Mouse (Mus musculus) retina, adult 2 months (tissue): Measurements from ENCODE around the gene Tut4.

Experiments used
- DNase-seq: peaks from one replicate; pipeline ENCODE4 v3.0.0-alpha.2; 2012; ENCODE audit warnings: low read depth, low spot score

Gene Tut4

GRCm38 (mm10) chr4:108459231-108460155, at the start of gene Tut4:
Tut4 (plus strand) TSS chr4:108459426.
- DNase-seq: peak; percentile 70

DNA sequence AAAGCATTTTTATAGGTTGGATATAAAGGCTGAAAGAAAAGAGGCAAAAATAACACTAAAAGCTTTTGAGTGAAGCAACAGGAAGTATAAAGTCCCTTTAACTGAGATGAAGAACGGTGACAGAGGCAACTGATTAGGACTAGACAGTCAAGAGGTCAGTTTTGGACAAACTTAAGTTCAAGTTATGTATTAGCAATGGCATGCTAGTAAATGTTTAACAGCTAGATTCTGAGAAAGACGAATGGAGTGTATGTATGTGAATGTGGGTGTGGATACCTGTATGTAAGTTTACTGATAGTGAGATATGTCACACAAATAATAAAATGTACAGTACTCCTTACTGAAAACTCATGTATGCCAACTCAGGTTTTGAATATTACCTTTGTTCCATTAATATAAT, 34.6 kb upstream of the Tut4 start:
- DNase-seq: no peak

DNA sequence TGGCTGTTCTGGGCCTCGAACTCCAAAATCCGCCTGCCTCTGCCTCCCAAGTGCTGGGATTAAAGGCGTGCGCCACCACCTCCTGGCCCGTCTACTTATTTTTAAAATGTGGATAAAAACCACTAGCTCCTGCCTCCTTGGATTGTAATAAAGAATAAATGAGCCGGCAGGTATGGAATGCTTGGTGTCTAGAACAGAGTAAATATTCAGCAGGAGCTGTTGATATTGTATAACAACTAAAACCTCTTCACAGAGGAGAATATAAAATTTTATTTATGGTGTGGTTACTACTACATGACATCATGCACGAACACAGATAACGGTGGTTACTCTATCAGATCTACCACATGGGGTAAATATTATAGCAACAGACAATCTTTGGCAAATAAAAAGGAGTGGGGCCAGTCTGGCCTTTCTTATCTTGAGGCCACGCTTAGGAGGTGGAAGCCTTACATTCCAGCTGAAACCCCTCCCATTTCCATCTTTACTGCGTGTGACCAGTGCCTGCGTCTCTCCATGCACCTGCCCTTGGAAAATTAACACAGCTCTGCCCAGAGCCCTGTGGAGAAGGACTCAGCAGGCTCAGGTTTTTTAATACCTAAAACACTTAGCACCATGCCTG, 31.4 kb upstream of the Tut4 start:
- no peak for DNase-seq

DNA sequence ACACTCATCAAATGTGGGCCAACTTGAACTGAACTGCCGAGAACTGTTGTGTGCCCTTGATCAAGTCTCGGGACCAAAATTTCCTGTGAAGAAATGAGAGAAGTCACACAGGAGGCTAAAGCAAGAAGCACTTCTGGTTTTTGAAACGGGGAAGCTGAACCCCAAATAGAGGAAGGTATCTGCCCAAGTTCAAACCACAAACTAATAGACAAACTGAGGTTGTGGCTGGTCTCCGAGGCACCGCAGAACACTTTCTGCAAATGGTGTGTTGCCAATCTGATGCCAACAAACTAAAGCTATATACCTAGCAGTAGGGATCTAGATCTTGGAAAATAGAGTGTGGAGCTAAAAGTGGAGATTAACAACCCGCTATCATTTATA, 30.9 kb upstream of the Tut4 start:
- no peak for DNase-seq

DNA sequence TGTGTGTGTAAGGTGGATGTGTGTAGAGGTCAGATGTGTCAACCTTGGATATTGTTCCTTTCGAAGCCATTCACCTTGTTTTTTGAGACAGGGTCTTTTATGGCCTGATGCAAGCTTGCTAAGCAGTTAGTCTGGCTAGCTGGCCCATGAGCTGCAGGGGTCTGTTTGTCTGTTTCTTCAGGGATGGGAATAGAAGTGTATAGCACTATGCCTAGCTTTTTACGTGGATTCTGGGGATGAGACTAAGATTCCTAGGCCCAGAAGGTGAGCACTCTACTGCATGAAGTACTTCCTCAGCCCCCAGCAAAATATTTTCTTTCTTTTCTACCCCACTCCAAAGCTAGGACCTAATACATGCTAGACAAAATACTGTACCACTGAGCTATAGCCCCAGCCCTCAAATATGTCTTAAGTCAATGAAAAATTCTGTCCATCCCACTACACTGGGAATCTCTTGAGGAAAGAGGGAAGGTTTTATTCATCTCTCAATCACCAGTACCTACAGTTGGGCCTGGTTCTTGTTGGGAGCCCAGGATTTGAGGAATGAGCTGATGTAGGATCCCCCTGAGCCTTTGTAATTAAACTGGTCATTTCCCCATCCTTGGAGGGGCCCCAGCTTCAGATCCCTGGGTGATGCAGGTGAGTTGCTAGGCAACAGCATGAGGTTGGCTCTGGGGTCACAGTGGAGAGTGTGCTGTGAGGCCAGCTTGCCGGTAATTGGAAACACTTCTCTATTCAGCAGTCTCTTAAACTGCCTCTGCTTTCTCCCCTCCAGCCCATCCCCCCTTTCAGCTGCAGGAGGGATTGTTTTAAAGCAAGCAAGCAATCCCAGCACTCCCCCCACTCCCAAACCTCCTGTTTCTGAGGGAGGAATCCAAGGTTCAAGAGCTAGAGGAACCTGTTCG, 28.3 kb upstream of the Tut4 start:
- no peak for DNase-seq

GRCm38 (mm10) chr4:108431561-108431936, 27.7 kb upstream of the Tut4 start:
- no peak for DNase-seq

DNA sequence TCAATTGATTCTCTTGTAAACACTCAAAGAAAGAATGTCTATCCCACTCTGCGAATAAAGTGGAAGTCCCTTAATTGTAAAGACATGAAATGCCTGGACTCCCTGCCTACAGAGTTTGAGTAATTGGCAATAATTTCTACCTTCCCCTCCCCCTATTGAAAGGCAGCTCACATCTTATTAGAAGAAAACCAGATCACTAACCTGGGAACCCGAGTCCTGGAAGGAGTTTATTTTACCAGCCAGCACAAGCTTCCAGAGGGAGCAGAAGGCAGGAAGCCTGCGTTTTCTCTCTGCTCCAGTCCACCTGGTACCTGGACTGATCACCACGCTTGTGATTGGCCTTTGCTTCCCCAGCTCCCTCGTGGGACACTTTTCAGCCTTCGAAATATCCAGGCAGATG, 25.9 kb upstream of the Tut4 start:
- DNase-seq: no peak

DNA sequence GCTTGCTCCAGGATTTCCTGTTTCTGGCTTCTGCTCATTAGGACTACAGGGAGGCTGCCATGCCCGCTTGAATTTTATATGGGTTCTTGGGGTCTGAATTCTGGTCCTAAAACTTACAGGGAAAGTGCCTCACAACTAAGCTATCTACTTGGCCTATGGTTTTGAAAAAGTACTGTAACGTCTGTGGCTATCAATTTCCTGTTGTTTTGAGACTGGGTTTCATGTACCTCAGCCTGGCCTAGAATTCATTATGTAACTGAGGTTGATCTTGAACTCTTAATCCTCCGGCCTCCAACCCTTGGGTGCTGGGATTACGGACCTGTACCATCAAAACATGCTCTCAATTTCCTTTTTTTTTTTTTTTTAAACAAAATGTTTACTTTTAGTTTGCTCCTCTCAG, 25.0 kb upstream of the Tut4 start:
- DNase-seq: no peak

GRCm38 (mm10) chr4:108434781-108435180, 24.4 kb upstream of the Tut4 start:
- no peak for DNase-seq

GRCm38 (mm10) chr4:108435646-108436045, 23.6 kb upstream of the Tut4 start:
- DNase-seq: no peak

DNA sequence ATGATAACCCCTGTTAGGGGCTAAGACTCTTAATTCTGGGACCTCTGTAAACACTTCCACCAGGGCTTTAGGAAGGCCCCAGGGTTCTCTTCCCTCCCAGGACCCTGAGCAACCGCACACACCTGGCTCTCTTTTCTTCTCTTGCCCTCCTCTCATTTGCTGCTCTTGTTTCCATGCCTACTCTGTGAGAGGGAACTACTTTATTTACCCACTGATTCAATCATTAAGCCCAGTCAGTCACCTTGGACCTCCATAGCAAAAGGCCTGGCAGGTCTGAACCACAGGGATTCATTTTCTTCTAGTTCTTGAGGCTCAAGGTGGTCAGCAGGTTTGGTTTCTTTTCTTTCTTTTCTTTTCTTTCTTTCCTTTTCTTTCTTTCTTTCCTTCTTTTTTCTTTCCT, 23.0 kb upstream of the Tut4 start:
- no peak for DNase-seq

DNA sequence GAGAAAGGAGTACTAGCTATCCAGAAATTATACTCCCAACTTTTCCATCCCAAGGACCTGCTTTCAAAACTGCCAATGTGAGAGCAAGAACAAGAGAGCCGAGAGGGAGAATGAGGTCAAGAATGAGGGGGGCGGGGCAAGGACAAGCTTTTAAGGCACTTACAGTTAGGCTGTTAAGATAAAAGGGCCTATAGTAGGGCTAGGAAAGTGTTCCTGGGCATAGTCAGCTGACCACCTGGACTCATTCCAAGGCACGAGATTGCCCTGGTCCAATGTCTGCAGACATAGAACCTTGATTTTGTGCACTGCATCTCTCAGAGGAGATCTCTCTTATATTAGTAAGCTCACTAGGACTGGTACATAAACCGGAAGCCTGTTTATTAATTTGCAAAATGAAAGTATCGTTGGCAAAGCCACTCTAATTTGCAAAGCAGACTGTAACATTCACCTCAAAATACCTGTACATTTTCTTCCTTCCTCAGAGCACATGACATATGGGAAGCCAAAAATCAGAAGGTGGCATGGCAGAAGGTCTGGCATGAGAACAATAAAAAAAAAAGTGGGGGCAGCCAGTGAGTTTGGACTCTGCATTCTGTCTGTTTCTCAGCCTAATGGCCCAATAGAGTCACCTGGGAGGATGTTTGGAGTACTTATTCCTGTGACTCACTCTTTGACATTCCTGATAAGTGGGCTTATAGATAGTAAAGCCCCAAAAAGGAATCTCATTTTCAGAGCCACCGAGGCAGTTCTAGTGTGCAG, 21.0 kb upstream of the Tut4 start:
- DNase-seq: no peak

DNA sequence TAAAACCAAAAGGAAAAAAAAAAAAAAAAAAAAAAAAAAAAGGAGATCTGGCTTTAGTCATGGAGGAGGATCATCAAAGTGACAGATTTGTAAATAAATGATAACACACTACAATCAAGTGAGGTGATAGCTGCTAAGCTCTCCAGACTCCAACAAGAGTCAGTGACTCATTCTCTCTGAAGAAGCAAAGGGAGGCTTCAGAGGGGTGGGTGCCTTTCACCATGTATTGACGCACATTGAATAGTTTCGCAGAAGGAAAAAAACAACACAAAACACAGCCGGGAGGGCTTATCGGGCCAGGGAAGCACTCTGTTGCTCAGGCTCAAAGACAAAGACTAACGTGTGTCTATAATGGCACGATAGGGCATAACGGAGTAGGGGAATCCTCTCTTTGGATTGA, 11.1 kb upstream of the Tut4 start:
- DNase-seq: no peak

- no peak for DNase-seq
These were observed 3.2 kb upstream of the Tut4 start for GRCm38 (mm10) chr4:108456028-108456427.

- DNase-seq: no peak
These were observed 955 bp upstream of the Tut4 start for GRCm38 (mm10) chr4:108458201-108458741.

DNA sequence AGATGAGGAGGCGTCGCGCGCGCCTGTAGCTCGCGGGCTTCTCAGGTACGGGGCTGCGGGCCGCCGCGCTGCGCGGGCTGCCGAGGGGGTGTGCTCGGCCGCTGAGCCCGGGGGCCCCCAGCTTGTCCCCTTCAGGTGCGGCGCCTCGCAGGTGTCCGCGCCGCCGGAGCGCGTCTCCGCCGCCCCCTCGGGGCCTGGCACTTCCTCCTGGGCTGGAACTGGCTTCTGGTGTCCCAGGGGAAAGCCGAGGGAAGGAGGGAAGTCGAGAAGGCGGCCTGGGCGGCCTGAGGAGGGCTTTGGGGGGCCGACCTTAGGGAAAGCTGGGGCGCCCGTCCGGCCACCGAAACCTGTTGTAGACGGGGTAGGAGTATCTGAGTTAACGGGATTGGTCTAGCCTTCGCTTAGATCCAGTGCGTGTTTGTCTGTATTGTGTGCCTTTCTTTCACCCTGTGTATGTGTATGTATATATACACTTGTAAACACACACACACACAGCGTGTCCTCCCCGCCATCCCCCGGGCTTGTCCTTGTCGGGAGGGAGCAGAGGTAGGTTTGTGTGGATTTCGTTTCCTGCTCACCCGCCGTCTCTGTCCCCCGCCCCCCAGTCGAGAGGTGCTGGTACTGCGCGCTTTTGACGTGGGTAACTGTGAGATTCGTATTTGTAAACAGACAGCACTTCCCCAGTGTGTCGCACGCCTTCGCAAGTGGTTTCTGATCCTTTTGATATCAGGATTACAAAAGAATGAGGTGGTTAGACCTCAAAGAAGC, 1.1 kb downstream of the Tut4 start:
- peak; percentile 15 for DNase-seq

DNA sequence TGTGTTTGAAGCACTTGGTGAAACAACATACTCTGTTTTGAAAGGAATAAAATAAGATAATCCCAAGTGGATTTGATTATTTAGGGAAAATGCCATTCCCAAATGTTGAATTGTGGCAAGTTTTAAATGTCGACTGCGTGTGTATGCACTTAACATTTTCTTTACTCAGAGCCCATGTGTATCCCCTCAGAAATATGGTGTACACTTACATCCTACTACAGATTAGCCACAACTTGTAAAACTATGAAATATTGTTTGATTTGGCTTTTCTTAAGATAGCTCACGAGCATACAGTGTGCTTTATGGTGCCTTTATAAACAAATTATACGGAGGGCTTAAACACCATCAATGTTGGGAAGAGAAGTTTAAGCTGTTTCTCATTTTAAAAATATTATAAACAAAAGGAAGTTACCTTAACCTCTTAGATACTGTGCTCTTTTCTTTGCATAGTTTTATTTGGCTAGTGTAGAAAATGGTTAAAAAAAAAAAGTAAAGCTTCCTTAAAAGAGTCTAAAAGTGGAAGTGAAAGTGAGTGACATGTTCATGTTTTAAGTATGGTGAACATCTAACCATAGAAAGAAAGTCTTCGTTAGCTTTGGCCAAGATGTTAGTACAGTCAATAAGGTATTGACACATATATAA, 2.2 kb downstream of the Tut4 start:
- no peak for DNase-seq

- DNase-seq: no peak
These were observed 14.4 kb downstream of the Tut4 start for GRCm38 (mm10) chr4:108473586-108473985.

DNA sequence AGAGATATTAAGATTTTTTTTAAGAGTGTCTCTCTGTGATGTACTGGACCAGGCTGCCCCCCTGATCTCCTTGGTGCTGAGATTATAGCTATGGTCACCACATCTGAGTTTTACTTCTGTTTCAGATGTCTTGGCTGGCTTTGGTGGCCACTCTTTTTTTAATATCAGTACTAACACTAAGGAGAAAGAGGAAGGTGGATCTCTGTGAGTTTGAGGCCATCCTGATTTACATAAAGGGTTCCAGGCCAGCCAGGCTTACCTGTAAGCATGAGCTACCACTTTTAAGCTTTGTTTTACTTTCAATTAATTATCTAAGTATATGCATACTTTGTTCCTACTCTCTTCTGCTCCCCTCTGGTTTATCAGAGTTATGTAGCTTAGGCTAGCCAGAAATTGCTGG, 23.6 kb downstream of the Tut4 start:
- no peak for DNase-seq

GRCm38 (mm10) chr4:108484230-108484629, 25.0 kb downstream of the Tut4 start:
- DNase-seq: no peak
